Mouse (Mus musculus): ENCODE results near the gene Fcgr1. TPM values are rescaled to one million over a fixed set of nuclear protein-coding genes. Genes with fewer than 3 reads are reported as not detected.

Fcgr1 gene
- polyA plus RNA-seq, 1 experiment from 2014 or later: 1.7 TPM

Small RNAs within 50 kb of the gene (microRNA-seq; reads per million reads assigned to microRNA genes)
- gene Gm47311 (not detected), gene Gm47313 (not detected)

Other genes starting within 250 kb of the Fcgr1 start
- gene Vps45, start 235.5 kb downstream of the Fcgr1 start, polyA plus RNA-seq (2015; fragmentation: Nextera tagmentation; extraction: Ambion mirVana): 39.0 and 39.1 TPM in 2 replicates
- 21.0 and 22.0 TPM in 2 replicates for gene Otud7b, start 189.4 kb downstream of the Fcgr1 start, polyA plus RNA-seq (2015; fragmentation: Nextera tagmentation; extraction: Ambion mirVana)
- 24.6 and 29.7 TPM in 2 replicates for gene Mtmr11, start 132.0 kb downstream of the Fcgr1 start, polyA plus RNA-seq (2015; fragmentation: Nextera tagmentation; extraction: Ambion mirVana)
- gene Sf3b4, start 121.6 kb downstream of the Fcgr1 start, polyA plus RNA-seq (2015; fragmentation: Nextera tagmentation; extraction: Ambion mirVana): 184 and 193 TPM in 2 replicates
- 3.0 and 4.9 TPM in 2 replicates for gene Sv2a, start 112.8 kb downstream of the Fcgr1 start, polyA plus RNA-seq (2015; fragmentation: Nextera tagmentation; extraction: Ambion mirVana)
- 55.2 and 59.4 TPM in 2 replicates for gene Bola1, start 74.3 kb downstream of the Fcgr1 start, polyA plus RNA-seq (2015; fragmentation: Nextera tagmentation; extraction: Ambion mirVana)
- 0.86 and 0.90 TPM in 2 replicates for gene Hist2h2ab, start 74.1 kb downstream of the Fcgr1 start, polyA plus RNA-seq (2015; fragmentation: Nextera tagmentation; extraction: Ambion mirVana)
- 10.8 and 11.3 TPM in 2 replicates for gene Hist2h2ac, start 73.1 kb downstream of the Fcgr1 start, polyA plus RNA-seq (2015; fragmentation: Nextera tagmentation; extraction: Ambion mirVana)
- 12.2 and 12.6 TPM in 2 replicates for gene Hist2h2be, start 72.8 kb downstream of the Fcgr1 start, polyA plus RNA-seq (2015; fragmentation: Nextera tagmentation; extraction: Ambion mirVana)
- 7.9 TPM in 2 replicates for gene Hist2h3c2, start 54.8 kb downstream of the Fcgr1 start, polyA plus RNA-seq (2015; fragmentation: Nextera tagmentation; extraction: Ambion mirVana)
- 42.2 and 50.0 TPM in 2 replicates for gene Hist2h2aa2, start 53.7 kb downstream of the Fcgr1 start, polyA plus RNA-seq (2015; fragmentation: Nextera tagmentation; extraction: Ambion mirVana)
- 28.0 and 29.7 TPM in 2 replicates for gene Hist2h2aa1, start 48.5 kb downstream of the Fcgr1 start, polyA plus RNA-seq (2015; fragmentation: Nextera tagmentation; extraction: Ambion mirVana)
- gene Hist2h3c1, start 47.3 kb downstream of the Fcgr1 start, polyA plus RNA-seq (2015; fragmentation: Nextera tagmentation; extraction: Ambion mirVana): 0.55 and 1.2 TPM in 2 replicates
- 11.6 and 14.3 TPM in 2 replicates for gene Hist2h4, start 30.7 kb downstream of the Fcgr1 start, polyA plus RNA-seq (2015; fragmentation: Nextera tagmentation; extraction: Ambion mirVana)
- 59.3 and 75.1 TPM in 2 replicates for gene Hist2h3b, start 25.3 kb downstream of the Fcgr1 start, polyA plus RNA-seq (2015; fragmentation: Nextera tagmentation; extraction: Ambion mirVana)
- gene Hist2h2bb, start 24.2 kb downstream of the Fcgr1 start, polyA plus RNA-seq (2015; fragmentation: Nextera tagmentation; extraction: Ambion mirVana): 12.8 and 17.8 TPM in 2 replicates
- gene BC107364, start 158.3 kb upstream of the Fcgr1 start, polyA plus RNA-seq (2015; fragmentation: Nextera tagmentation; extraction: Ambion mirVana): 0.15 TPM in 1 of 2 replicates, not detected in the other
- 1.1 and 1.8 TPM in 2 replicates for gene Hfe2, start 231.2 kb upstream of the Fcgr1 start, polyA plus RNA-seq (2015; fragmentation: Nextera tagmentation; extraction: Ambion mirVana)

Measured in kidney, embryonic 15.5 days (tissue).